8 mouse cellular contexts compared by ENCODE assay signal in the genomic region with DNA sequence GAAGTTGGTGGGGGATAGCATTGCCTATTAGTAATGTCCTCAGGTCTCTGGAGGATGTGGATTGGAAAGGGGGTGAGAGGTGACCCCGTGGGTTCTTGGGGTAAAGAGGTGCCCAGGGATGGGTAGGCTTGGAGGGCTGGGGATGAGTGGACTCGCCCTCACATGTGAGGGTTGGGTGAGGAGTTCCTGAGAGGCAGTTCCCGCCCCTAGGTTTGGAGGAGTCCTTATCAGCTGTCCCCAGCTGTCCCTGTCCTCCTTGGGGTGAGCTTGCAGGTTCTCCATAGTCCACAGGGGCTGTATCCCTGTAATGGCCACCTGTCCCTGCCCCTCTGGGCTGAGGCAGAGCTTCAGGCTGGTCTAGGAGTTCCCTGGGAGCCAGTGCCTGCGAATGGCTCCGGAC. TPM values are rescaled to one million over a fixed set of nuclear protein-coding genes. Genes with fewer than 3 reads are reported as not detected.
A peak's percentile ranks its signal among the peaks of the same experiment; 100 is the strongest.
DNase-seq lines count a peak whose midpoint lies in the region; ATAC-seq lines count a peak whose summit lies in the region.

No protein-coding gene starts in this region.

- H3K4me2 ChIP-seq in heart, embryonic 15.5 days: peak overlapping the region; percentile 66
- peak overlapping the region; percentile 98 for H3K4me2 ChIP-seq in intestine, embryonic 14.5 days (ENCODE audit: low read length)
- H3K4me2 ChIP-seq in neural tube, embryonic 12.5 days (replicated peaks): peak overlapping the region; percentile 95

- peaks cover 22% of the 10 kb centered on the region for H3K36me3 ChIP-seq in heart, embryonic 15.5 days
- H3K36me3 ChIP-seq in intestine, embryonic 14.5 days (ENCODE audit: control insufficient read depth, insufficient read depth, low read length): peaks cover 38% of the 10 kb centered on the region
- H3K36me3 ChIP-seq in neural tube, embryonic 12.5 days: peaks cover 26% of the 10 kb centered on the region

- peak overlapping the region; percentile 91 for H3K9ac ChIP-seq in heart, embryonic 15.5 days
- H3K9ac ChIP-seq in intestine, embryonic 14.5 days (ENCODE audit: low read length): peak overlapping the region; percentile 94
- H3K9ac ChIP-seq in neural tube, embryonic 12.5 days: peak overlapping the region; percentile 80

- peak overlapping the region; percentile 52 for H3K27ac ChIP-seq in heart, embryonic 15.5 days
- H3K27ac ChIP-seq in intestine, embryonic 14.5 days (ENCODE audit: low read depth): no peak overlapping the region
- no peak overlapping the region for H3K27ac ChIP-seq in neural tube, embryonic 12.5 days

- DNase-seq in heart, adult 8-10 months (ENCODE audit: low spot score): no peak
- DNase-seq in c-Kit-positive CD71-positive TER-119-negative erythroid progenitor cells, embryonic 14.5 days (ENCODE audit: low read depth): peak; percentile 84
- no peak for DNase-seq in intestine, embryonic 14.5 days (ENCODE audit: low spot score)
- DNase-seq in layer of hippocampus, postnatal 25 days (ENCODE audit: extremely low spot score in 1 of 2, low spot score in 1 of 2): no peak
- DNase-seq in cerebellum, adult 9-11 months: no peak
- no peak for DNase-seq in urinary bladder, adult 18-20 months (ENCODE audit: low spot score in 2 of 2)

- 51% methylated on average over 5 of the region's 5 CpGs for WGBS in heart, embryonic 15.5 days
- WGBS in intestine, embryonic 14.5 days: 77% methylated on average over 5 of the region's 5 CpGs
- 85% methylated on average over 5 of the region's 5 CpGs for WGBS in neural tube, embryonic 12.5 days

- H3K9me3 ChIP-seq in heart, embryonic 15.5 days (replicated peaks): no peaks in the 10 kb centered on the region
- H3K9me3 ChIP-seq in intestine, embryonic 14.5 days (ENCODE audit: control insufficient read depth, low read length): no peaks in the 10 kb centered on the region
- no peaks in the 10 kb centered on the region for H3K9me3 ChIP-seq in neural tube, embryonic 12.5 days

- H3K4me3 ChIP-seq in heart, embryonic 15.5 days: peak overlapping the region; percentile 86
- H3K4me3 ChIP-seq in intestine, embryonic 14.5 days (ENCODE audit: low read depth, low read length): peak overlapping the region; percentile 81
- peak overlapping the region; percentile 65 for H3K4me3 ChIP-seq in neural tube, embryonic 12.5 days

- H3K4me1 ChIP-seq in heart, embryonic 15.5 days (replicated peaks): peaks cover 65% of the 10 kb centered on the region
- peaks cover 30% of the 10 kb centered on the region for H3K4me1 ChIP-seq in intestine, embryonic 14.5 days (replicated peaks; ENCODE audit: control insufficient read depth, insufficient read depth, low read length)
- peaks cover 31% of the 10 kb centered on the region for H3K4me1 ChIP-seq in neural tube, embryonic 12.5 days

- no peaks in the 10 kb centered on the region for H3K27me3 ChIP-seq in heart, embryonic 15.5 days
- no peaks in the 10 kb centered on the region for H3K27me3 ChIP-seq in intestine, embryonic 14.5 days (replicated peaks; ENCODE audit: control insufficient read depth, insufficient read depth, low read length)
- H3K27me3 ChIP-seq in neural tube, embryonic 12.5 days (replicated peaks): no peaks in the 10 kb centered on the region

- no peak for ATAC-seq in heart, embryonic 15.5 days (replicated peaks; ENCODE audit: insufficient number of reproducible peaks, insufficient read depth, low FRiP score, low read depth)
- no peak for ATAC-seq in intestine, embryonic 14.5 days (replicated peaks; ENCODE audit: low FRiP score, low TSS enrichment, low read depth)
- no peak for ATAC-seq in neural tube, embryonic 12.5 days (ENCODE audit: low FRiP score, low read depth)

RNA-seq across cellular contexts. Expression of a gene that starts 1.7 kb away (rescaled TPM):
- polyA plus RNA-seq in heart, embryonic 15.5 days (2015; fragmentation: Nextera tagmentation; extraction: Ambion mirVana): 998 and 1,017 TPM in 2 replicates
- 1,000 to 10,000 TPM; 1,424 to 1,552 (median 1,533) TPM for total RNA-seq in heart, adult 8-10 months (2022)
- 895 and 900 TPM in 2 replicates for polyA plus RNA-seq in intestine, embryonic 14.5 days (2014; fragmentation: Nextera tagmentation; extraction: Ambion mirVana)
- 634 and 639 TPM in 2 replicates for polyA plus RNA-seq in neural tube, embryonic 12.5 days (2016; fragmentation: Nextera tagmentation; extraction: Ambion mirVana)
- 100 to 1,000 TPM; 610 to 665 TPM for total RNA-seq in layer of hippocampus, postnatal 25 days (2021)

RNA-seq across cellular contexts. Expression of a gene that starts 10.5 kb away (rescaled TPM):
- polyA plus RNA-seq in heart, embryonic 15.5 days (2015; fragmentation: Nextera tagmentation; extraction: Ambion mirVana): 0.08 and 0.09 TPM in 2 replicates
- 10 to 100 TPM; 13.7 to 16.7 (median 15.1) TPM for total RNA-seq in heart, adult 8-10 months (2022)
- polyA plus RNA-seq in intestine, embryonic 14.5 days (2014; fragmentation: Nextera tagmentation; extraction: Ambion mirVana): 0.09 and 0.12 TPM in 2 replicates
- polyA plus RNA-seq in neural tube, embryonic 12.5 days (2016; fragmentation: Nextera tagmentation; extraction: Ambion mirVana): 0.61 and 0.79 TPM in 2 replicates
- total RNA-seq in layer of hippocampus, postnatal 25 days (2021): 100 to 1,000 TPM; 108 to 110 TPM

RNA-seq across cellular contexts. Expression of a gene that starts 17.1 kb away (rescaled TPM):
- 1.1 TPM in 2 replicates for polyA plus RNA-seq in heart, embryonic 15.5 days (2015; fragmentation: Nextera tagmentation; extraction: Ambion mirVana)
- total RNA-seq in heart, adult 8-10 months (2022): 1 to 10 TPM; 7.6 to 9.0 (median 8.3) TPM
- 0.78 and 1.2 TPM in 2 replicates for polyA plus RNA-seq in intestine, embryonic 14.5 days (2014; fragmentation: Nextera tagmentation; extraction: Ambion mirVana)
- 0.65 and 1.4 TPM in 2 replicates for polyA plus RNA-seq in neural tube, embryonic 12.5 days (2016; fragmentation: Nextera tagmentation; extraction: Ambion mirVana)
- 1 to 10 TPM; 2.4 to 3.1 TPM for total RNA-seq in layer of hippocampus, postnatal 25 days (2021)

RNA-seq across cellular contexts. Expression of a gene that starts 24.0 kb away (rescaled TPM):
- 86.7 and 98.4 TPM in 2 replicates for polyA plus RNA-seq in heart, embryonic 15.5 days (2015; fragmentation: Nextera tagmentation; extraction: Ambion mirVana)
- total RNA-seq in heart, adult 8-10 months (2022): 100 to 1,000 TPM; 201 to 230 (median 213) TPM
- 129 and 145 TPM in 2 replicates for polyA plus RNA-seq in intestine, embryonic 14.5 days (2014; fragmentation: Nextera tagmentation; extraction: Ambion mirVana)
- polyA plus RNA-seq in neural tube, embryonic 12.5 days (2016; fragmentation: Nextera tagmentation; extraction: Ambion mirVana): 136 and 141 TPM in 2 replicates
- total RNA-seq in layer of hippocampus, postnatal 25 days (2021): 10 to 100 TPM; 67.1 to 77.7 TPM

RNA-seq across cellular contexts. Expression of a gene that starts 36.8 kb away (rescaled TPM):
- polyA plus RNA-seq in heart, embryonic 15.5 days (2015; fragmentation: Nextera tagmentation; extraction: Ambion mirVana): 39.5 and 46.8 TPM in 2 replicates
- 10 to 100 TPM; 14.5 to 20.0 (median 16.9) TPM for total RNA-seq in heart, adult 8-10 months (2022)
- polyA plus RNA-seq in intestine, embryonic 14.5 days (2014; fragmentation: Nextera tagmentation; extraction: Ambion mirVana): 80.1 and 81.2 TPM in 2 replicates
- polyA plus RNA-seq in neural tube, embryonic 12.5 days (2016; fragmentation: Nextera tagmentation; extraction: Ambion mirVana): 75.2 and 79.6 TPM in 2 replicates
- total RNA-seq in layer of hippocampus, postnatal 25 days (2021): 10 to 100 TPM; 74.9 to 79.7 TPM
